19 mouse cellular contexts compared by ENCODE assay signal in genomic region chr15:6964635-6965034, GRCm38 (mm10).
DNase-seq lines count a peak whose midpoint lies in the region; ATAC-seq and TF ChIP-seq lines count a peak whose summit lies in the region.
"Had no signal": no experiment of that assay in that cellular context is flagged by ENCODE, and none has a peak within 500 bp of the region (broad histone marks: within the 10 kb centered on the region; RNA-seq: fewer than 3 reads in every experiment).

No protein-coding gene starts in this region.

- TF ChIP-seq CTCF in heart, adult 2 months (IDR thresholded peaks at IDR 0.05), result no peak

- H3K9me3 ChIP-seq in heart, embryonic 11.5 days (replicated peaks; ENCODE audit: control insufficient read depth, low read length), result no peaks in the 10 kb centered on the region
- H3K9me3 ChIP-seq in forebrain, embryonic 12.5 days, result no peaks in the 10 kb centered on the region
- H3K9me3 ChIP-seq: embryonic facial prominence, embryonic 10.5 days; hindbrain, embryonic 13.5 days; intestine, embryonic 15.5 days; liver, embryonic 12.5 days; midbrain, embryonic 12.5 days had no signal

- peaks cover 2% of the 10 kb centered on the region; the same call in 1 of the 2 replicates for H3K4me1 ChIP-seq in heart, adult 2 months (ENCODE audit: control insufficient read depth, insufficient read depth, low read length)
- no peaks in the 10 kb centered on the region for H3K4me1 ChIP-seq in heart, embryonic 11.5 days (ENCODE audit: control insufficient read depth, insufficient read depth, low read length)
- H3K4me1 ChIP-seq in forebrain, embryonic 12.5 days, result no peaks in the 10 kb centered on the region
- H3K4me1 ChIP-seq: embryonic facial prominence, embryonic 10.5 days; hindbrain, embryonic 13.5 days; intestine, embryonic 15.5 days; liver, embryonic 12.5 days; midbrain, embryonic 12.5 days had no signal

- ATAC-seq in heart, embryonic 11.5 days (replicated peaks; ENCODE audit: insufficient number of reproducible peaks, low FRiP score, low TSS enrichment), result no peak
- no peak for ATAC-seq in megakaryocyte, adult 5-6 weeks (ENCODE audit: poor library complexity, severe bottlenecking)
- no peak for ATAC-seq in forebrain, embryonic 12.5 days (ENCODE audit: low FRiP score)
- ATAC-seq: intestine, embryonic 15.5 days; liver, embryonic 12.5 days; Patski had no signal

- TF ChIP-seq EP300 in heart, adult 2 months (IDR thresholded peaks at IDR 0.05; ENCODE audit: insufficient read depth, low read depth, low read length), result no peak

- no peak overlapping the region for H3K4me2 ChIP-seq in heart, embryonic 11.5 days
- H3K4me2 ChIP-seq in forebrain, embryonic 12.5 days, result no peak overlapping the region
- H3K4me2 ChIP-seq: hindbrain, embryonic 13.5 days; intestine, embryonic 15.5 days; liver, embryonic 12.5 days; midbrain, embryonic 12.5 days had no signal

- no peaks in the 10 kb centered on the region for H3K36me3 ChIP-seq in heart, adult 2 months (ENCODE audit: control insufficient read depth, insufficient read depth, low read length)
- H3K36me3 ChIP-seq in heart, embryonic 11.5 days (ENCODE audit: control insufficient read depth, insufficient read depth, low read length), result no peaks in the 10 kb centered on the region
- H3K36me3 ChIP-seq in forebrain, embryonic 12.5 days (replicated peaks), result no peaks in the 10 kb centered on the region
- H3K36me3 ChIP-seq: embryonic facial prominence, embryonic 10.5 days; hindbrain, embryonic 13.5 days; intestine, embryonic 15.5 days; liver, embryonic 12.5 days; midbrain, embryonic 12.5 days had no signal

- intact Hi-C loops in heart, adult 2 months (cut with DNase I), result no loop called here

- DNase-seq in heart, adult 2 months, result peak; percentile 22 to 34
- DNase-seq in layer of hippocampus, adult 9-11 months, result peak; percentile 27
- no peak for DNase-seq in layer of hippocampus, postnatal 25 days (ENCODE audit: extremely low spot score in 1 of 2, low spot score in 1 of 2)
- peak; percentile 68 for DNase-seq in heart, adult 8-10 months (ENCODE audit: low spot score)
- peak; percentile 32 for DNase-seq in lung, postnatal 36 days
- DNase-seq: cerebellum, adult 11 months; cerebellum, postnatal 36 days; left cerebral cortex, postnatal 4 days; thymus, postnatal 4 days had no signal

- H3K27ac ChIP-seq in heart, adult 2 months, result no peak overlapping the region
- no peak overlapping the region for H3K27ac ChIP-seq in heart, embryonic 11.5 days (ENCODE audit: low read depth, low read length)
- H3K27ac ChIP-seq in forebrain, embryonic 12.5 days, result no peak overlapping the region
- H3K27ac ChIP-seq: embryonic facial prominence, embryonic 10.5 days; hindbrain, embryonic 13.5 days; intestine, embryonic 15.5 days; liver, embryonic 12.5 days; midbrain, embryonic 12.5 days had no signal

- no peaks in the 10 kb centered on the region for H3K27me3 ChIP-seq in heart, adult 2 months (ENCODE audit: control insufficient read depth, insufficient read depth, low read length)
- no peaks in the 10 kb centered on the region for H3K27me3 ChIP-seq in heart, embryonic 11.5 days (ENCODE audit: control insufficient read depth, insufficient read depth, low read length)
- no peaks in the 10 kb centered on the region for H3K27me3 ChIP-seq in forebrain, embryonic 12.5 days
- H3K27me3 ChIP-seq: hindbrain, embryonic 13.5 days; intestine, embryonic 15.5 days; liver, embryonic 12.5 days; midbrain, embryonic 12.5 days; Patski had no signal

- no peak overlapping the region for H3K9ac ChIP-seq in heart, adult 2 months (ENCODE audit: low read depth, low read length)
- no peak overlapping the region for H3K9ac ChIP-seq in heart, embryonic 11.5 days (ENCODE audit: low read depth, low read length)
- no peak overlapping the region for H3K9ac ChIP-seq in forebrain, embryonic 12.5 days
- H3K9ac ChIP-seq: hindbrain, embryonic 13.5 days; intestine, embryonic 15.5 days; liver, embryonic 12.5 days; midbrain, embryonic 12.5 days had no signal

- no peak for TF ChIP-seq POLR2A in heart, adult 2 months (IDR thresholded peaks at IDR 0.05; ENCODE audit: insufficient read depth, low read depth, low read length)

- H3K79me2 ChIP-seq in heart, adult 2 months (replicated peaks; ENCODE audit: control insufficient read depth, insufficient read depth, low read length), result no peaks in the 10 kb centered on the region

- no peak overlapping the region for H3K4me3 ChIP-seq in heart, adult 2 months
- no peak overlapping the region for H3K4me3 ChIP-seq in heart, embryonic 11.5 days (ENCODE audit: low read depth, low read length)
- no peak overlapping the region for H3K4me3 ChIP-seq in forebrain, embryonic 12.5 days (replicated peaks)
- H3K4me3 ChIP-seq: embryonic facial prominence, embryonic 10.5 days; erythroblast, embryonic 14.5 days; hindbrain, embryonic 13.5 days; intestine, embryonic 15.5 days; liver, embryonic 12.5 days; midbrain, embryonic 12.5 days had no signal

- WGBS in heart, adult 2 months, result 65% methylated on average over 4 of the region's 4 CpGs
- WGBS in heart, embryonic 11.5 days (ENCODE audit: insufficient replicate concordance), result 83% methylated on average over 4 of the region's 4 CpGs
- WGBS in forebrain, embryonic 12.5 days, result 89% methylated on average over 4 of the region's 4 CpGs

Comparison
In these comparisons a context has a peak if more than half of its experiments do, and no peak if none do; other contexts are left out.
1. DNase-seq: peak in heart, adult 2 months (2 of 2), layer of hippocampus, adult 9-11 months (single experiment), heart, adult 8-10 months (single experiment) and lung, postnatal 36 days (single experiment); none in layer of hippocampus, postnatal 25 days (0 of 2).